Mouse (Mus musculus) heart, adult 9 months (tissue): ENCODE data around the gene Olfr1496.
"Not testable (repeated sequence)": the region's sequence is repeated elsewhere in the genome, so short reads cannot be mapped to it uniquely, and the experiment has no call there.

Experiments
- DNase-seq, 2 experiments: peaks; one replicate each; pipeline ENCODE4 v3.0.0; 2022; ENCODE audit warnings: low spot score in 2 of 2

Olfr1496 gene

GRCm38 (mm10) chr19:13777578-13777977 is at the start of gene Olfr1496:
Gene Olfr1496 (plus strand): TSS chr19:13777878.
- no peak for DNase-seq

GRCm38 (mm10) chr19:13739428-13739827 is 38.2 kb upstream of the Olfr1496 start, which contains the start of gene Olfr1494:
Gene Olfr1494 (plus strand): TSS chr19:13739728.
- no peak for DNase-seq

DNA sequence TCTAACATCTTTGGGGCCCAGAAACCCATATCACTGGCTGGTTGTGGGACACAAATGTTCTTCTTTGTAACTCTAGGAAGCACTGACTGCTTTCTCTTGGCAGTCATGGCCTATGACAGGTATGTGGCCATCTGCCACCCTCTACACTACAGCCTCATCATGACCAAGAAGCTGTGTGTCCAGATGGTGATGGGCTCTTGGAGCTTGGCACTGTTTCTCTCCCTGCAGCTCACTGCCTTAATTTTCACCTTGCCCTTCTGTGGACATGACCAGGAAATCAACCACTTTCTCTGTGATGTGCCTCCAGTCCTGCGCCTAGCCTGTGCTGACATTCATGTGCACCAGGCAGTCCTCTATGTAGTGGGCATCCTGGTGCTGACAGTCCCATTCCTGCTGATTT is 28.3 kb upstream of the Olfr1496 start:
- no peak for DNase-seq

- no peak for DNase-seq
These were observed 13.4 kb upstream of the Olfr1496 start, which contains the start of gene Olfr1495 for GRCm38 (mm10) chr19:13764306-13764705. Gene Olfr1495 (plus strand): TSS chr19:13764606.

DNA sequence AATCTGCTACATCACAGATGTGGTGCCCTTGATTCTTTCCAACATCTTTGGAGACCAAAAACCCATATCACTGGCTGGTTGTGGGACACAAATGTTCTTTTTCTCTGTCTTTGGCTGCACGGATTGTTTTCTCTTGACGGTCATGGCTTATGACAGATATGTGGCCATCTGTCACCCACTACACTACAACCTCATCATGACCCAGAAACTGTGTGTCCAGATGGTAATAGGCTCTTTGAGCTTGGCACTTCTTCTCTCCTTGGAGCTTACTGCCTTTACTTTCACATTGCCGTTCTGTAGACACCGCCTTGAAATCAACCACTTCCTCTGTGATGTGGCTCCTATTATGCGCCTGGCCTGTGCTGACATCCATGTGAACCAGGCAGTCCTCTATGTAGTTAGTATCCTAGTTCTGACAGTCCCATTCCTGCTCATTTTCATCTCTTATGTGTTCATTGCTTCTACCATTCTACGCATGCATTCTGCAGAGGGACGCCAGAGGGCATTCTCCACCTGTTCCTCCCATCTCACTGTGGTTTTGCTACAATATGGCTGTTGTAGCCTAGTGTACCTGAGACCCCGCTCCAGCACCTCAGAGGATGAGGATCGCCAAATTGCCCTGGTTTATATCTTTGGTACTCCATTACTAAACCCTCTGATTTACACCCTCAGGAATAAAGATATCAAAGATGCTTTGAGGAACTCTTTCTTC is 9.0 kb upstream of the Olfr1496 start:
- DNase-seq: no peak

DNA sequence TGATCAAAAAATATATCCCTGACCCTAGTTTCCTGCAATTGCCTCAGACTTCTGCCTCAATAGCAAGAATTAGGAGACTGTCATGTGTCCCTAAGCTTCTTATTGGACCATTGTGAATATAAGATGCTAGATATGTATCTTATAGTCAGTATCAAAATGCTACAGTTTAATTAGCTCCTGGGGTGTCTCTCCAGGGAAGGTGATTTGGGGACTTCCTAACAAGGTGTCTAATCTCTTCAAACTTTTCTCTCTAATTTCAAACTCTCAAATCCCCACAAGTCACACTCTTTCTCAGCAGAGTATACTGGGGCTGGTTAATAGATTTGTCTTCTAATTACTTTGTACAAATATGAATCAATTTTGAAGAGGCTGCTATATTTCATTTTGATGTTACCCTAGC is 20.4 kb downstream of the Olfr1496 start, which contains the start of gene Olfr1497:
Gene Olfr1497 (minus strand): TSS at position 101 of the 400 bp plus-strand sequence.
- no peak for DNase-seq

GRCm38 (mm10) chr19:13805486-13805885 is 27.8 kb downstream of the Olfr1496 start:
- DNase-seq: not testable (repeated sequence)

DNA sequence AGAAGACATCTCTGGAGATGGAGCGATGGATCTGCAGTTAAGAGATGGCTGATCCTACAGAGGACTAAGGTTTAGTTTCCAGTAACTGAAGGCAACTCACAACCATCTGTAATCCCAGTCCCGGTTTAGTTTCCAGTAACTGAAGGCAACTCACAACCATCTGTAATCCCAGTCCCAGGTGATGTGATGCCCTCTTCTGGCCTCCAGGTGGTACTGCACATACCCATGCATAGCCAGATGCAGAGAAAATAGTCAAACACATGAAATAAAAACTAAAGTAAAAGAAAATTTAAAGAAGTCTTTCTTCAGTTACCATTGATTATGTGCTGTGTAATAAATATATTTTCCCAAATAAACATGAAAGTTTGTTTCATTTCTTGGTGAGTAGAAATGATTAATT is 35.1 kb downstream of the Olfr1496 start:
- no peak for DNase-seq

DNA sequence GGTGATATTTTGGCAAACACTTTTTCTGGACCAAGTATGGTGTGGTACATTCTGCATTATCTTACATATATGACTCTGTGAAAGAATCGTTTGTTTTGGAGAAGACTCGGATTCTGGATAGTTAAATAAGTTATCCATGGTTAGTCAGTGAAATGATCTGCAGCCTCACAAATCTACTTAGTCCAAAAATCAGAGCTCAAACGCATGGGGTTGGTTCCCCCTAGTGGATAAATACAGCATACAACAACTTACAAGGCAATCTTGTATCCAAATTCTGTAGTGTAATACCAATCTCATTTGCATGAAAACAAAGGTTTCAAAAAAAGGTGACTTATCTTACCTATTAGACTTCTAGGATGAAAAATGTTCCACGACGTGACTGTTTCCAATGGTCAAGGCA is 41.1 kb downstream of the Olfr1496 start:
- no peak for DNase-seq

- DNase-seq: no peak
These were observed 41.7 kb downstream of the Olfr1496 start, which contains the start of gene Olfr1499 for GRCm38 (mm10) chr19:13819347-13819746. Gene Olfr1499 (minus strand): TSS chr19:13819447.

- no peak for DNase-seq
These were observed 43.2 kb downstream of the Olfr1496 start for GRCm38 (mm10) chr19:13820847-13821246.

DNA sequence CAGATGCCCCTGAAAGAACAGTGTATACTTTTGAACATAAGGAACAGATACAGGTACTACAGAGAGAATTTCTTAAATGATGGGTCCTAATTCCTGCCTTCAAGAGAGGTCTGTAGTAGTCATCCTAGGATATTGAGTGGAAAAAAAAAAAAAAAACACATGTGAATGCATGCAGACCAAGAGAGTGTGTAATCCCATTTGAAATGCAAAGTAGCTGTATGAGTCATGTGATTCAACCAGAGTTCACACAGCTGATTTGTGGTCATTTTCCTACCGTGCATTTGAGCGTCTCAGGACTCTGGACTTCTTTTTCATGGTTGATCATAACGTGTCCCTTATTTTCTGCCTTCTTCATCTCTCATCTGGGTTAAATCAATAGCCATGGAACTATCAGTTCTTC is 50.8 kb downstream of the Olfr1496 start:
- no peak for DNase-seq

DNA sequence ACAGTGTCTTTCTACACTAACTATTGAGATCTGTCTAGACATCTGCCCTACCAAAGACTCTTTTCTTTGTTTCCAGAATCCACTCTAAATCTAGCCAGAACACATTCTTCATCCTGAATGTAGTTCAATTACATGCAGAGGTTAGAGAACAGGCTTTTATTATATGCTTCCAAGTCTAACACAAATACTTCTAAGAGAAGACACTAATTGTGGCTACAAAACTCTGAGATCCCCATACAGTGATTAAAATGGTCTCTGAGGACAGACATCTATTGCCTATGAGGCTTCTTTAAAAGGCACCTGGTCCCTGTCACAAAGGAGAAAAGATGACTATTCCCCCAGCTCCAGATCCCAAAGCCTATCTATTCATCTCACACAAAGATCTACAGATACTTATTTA is 52.7 kb downstream of the Olfr1496 start, which contains the start of gene Olfr1500:
Gene Olfr1500 (minus strand): TSS at position 101 of the 400 bp plus-strand sequence.
- no peak for DNase-seq
